Mouse (Mus musculus) midbrain, embryonic 11.5 days (tissue): ENCODE data around the gene AI464131. TPM values are rescaled to one million over a fixed set of nuclear protein-coding genes. Genes with fewer than 3 reads are reported as not detected.
"Not testable (repeated sequence)": the region's sequence is repeated elsewhere in the genome, so short reads cannot be mapped to it uniquely, and the experiment has no call there.

ENCODE experiments used
- ATAC-seq: fragments of 200-750 bp; cut with Nextera tagmentation; 2 replicates; pipeline ENCODE4 v1.8.0; 2017; ENCODE audit warnings: moderate TSS enrichment, moderate library complexity; ENCODE audit not compliant: low FRiP score
- DNase-seq: peaks from one replicate; pipeline ENCODE4 v3.0.0; 2015; ENCODE audit warnings: low spot score; ENCODE audit errors: missing footprints
- H3K27ac ChIP-seq: fragments of 300-500 bp; sonication (generic); 2 replicates; pipeline ENCODE4 v1.5.1; 2014; ENCODE audit warnings: low read depth, low read length
- H3K27me3 ChIP-seq: fragments of 300-500 bp; sonication (generic); 2 replicates; pipeline ENCODE4 v1.6.1; 2014; ENCODE audit warnings: mild to moderate bottlenecking, low read length, moderate library complexity, mixed read lengths; ENCODE audit not compliant: control insufficient read depth, insufficient read depth
- H3K36me3 ChIP-seq: fragments of 300-500 bp; sonication (generic); 2 replicates; pipeline ENCODE4 v1.6.1; 2014; ENCODE audit warnings: mild to moderate bottlenecking, low read length, moderate library complexity, mixed read lengths; ENCODE audit not compliant: control insufficient read depth, insufficient read depth
- H3K4me1 ChIP-seq: fragments of 300-500 bp; sonication (generic); 2 replicates; pipeline ENCODE4 v1.6.1; 2014; ENCODE audit warnings: low read length; ENCODE audit not compliant: control insufficient read depth, insufficient read depth
- H3K4me2 ChIP-seq: fragments of 300-500 bp; sonication (generic); 2 replicates; pipeline ENCODE4 v1.6.1; 2014; ENCODE audit warnings: mild to moderate bottlenecking, moderate library complexity
- H3K4me3 ChIP-seq: fragments of 300-500 bp; sonication (generic); 2 replicates; pipeline ENCODE4 v1.5.1; 2014; ENCODE audit warnings: low read depth, low read length
- H3K9ac ChIP-seq: fragments of 300-500 bp; sonication (generic); 2 replicates; pipeline ENCODE4 v1.6.1; 2014; ENCODE audit warnings: low read length
- H3K9me3 ChIP-seq: fragments of 300-500 bp; sonication (generic); 2 replicates; pipeline ENCODE4 v1.6.1; 2016; ENCODE audit warnings: low read length; ENCODE audit not compliant: control insufficient read depth
- whole genome bisulfite sequencing: fragments of 180-500 bp; shearing (Covaris S2); extraction: QIAGEN DNeasy Blood & Tissue Kit; methylation state at CpG from one replicate; pipeline ENCODE4 v1.1.7; 2014; 5-methylcytosine and 5-hydroxymethylcytosine counted together
- polyA plus RNA-seq: library from polyadenylated mRNA; unstranded; fragments of >200 nt; fragmentation: Nextera tagmentation; extraction: Ambion mirVana; gene quantifications from 2 replicates; pipeline ENCODE4 v1.2.1, GENCODE M21; 2014

Gene AI464131
- polyA plus RNA-seq, 1 experiment from 2014 or later: 6.9 TPM

- Histone ChIP-seq H3K27me3 (no peaks in the 10 kb centered on the region), H3K4me1 (peaks cover 17% of the 10 kb centered on the region), H3K4me3 (no peak overlapping the region), H3K36me3 (no peaks in the 10 kb centered on the region), H3K27ac (peak overlapping the region; percentile 37), H3K4me2 (no peak overlapping the region), H3K9ac (no peak overlapping the region), H3K9me3 (no peaks in the 10 kb centered on the region)
- WGBS: 63% methylated on average over 7 of the region's 7 CpGs
- ATAC-seq: no peak
- no peak for DNase-seq
Observed at GRCm38 (mm10) chr4:41470051-41470683, 32.7 kb downstream of the AI464131 start.

GRCm38 (mm10) chr4:41469199-41469598, 33.7 kb downstream of the AI464131 start:
- DNase-seq: peak; percentile 79

GRCm38 (mm10) chr4:41468396-41469080, 34.3 kb downstream of the AI464131 start:
- no peaks in the 10 kb centered on the region for H3K27me3 ChIP-seq
- H3K9me3 ChIP-seq: no peaks in the 10 kb centered on the region
- H3K4me1 ChIP-seq: peaks cover 22% of the 10 kb centered on the region
- DNase-seq: peak; percentile 95
- no peak overlapping the region for H3K27ac ChIP-seq
- no peak for ATAC-seq
- no peak overlapping the region for H3K4me2 ChIP-seq
- no peak overlapping the region for H3K9ac ChIP-seq
- H3K4me3 ChIP-seq: no peak overlapping the region
- no peaks in the 10 kb centered on the region for H3K36me3 ChIP-seq
- 64% methylated on average over 17 of the region's 17 CpGs for WGBS

More at GRCm38 (mm10) chr4:41469199-41469598, 33.7 kb downstream of the AI464131 start:
- Histone ChIP-seq H3K4me2 (no peak overlapping the region), H3K36me3 (no peaks in the 10 kb centered on the region), H3K4me3 (no peak overlapping the region), H3K27ac (no peak overlapping the region), H3K27me3 (no peaks in the 10 kb centered on the region), H3K4me1 (peaks cover 17% of the 10 kb centered on the region), H3K9me3 (no peaks in the 10 kb centered on the region), H3K9ac (no peak overlapping the region)
- ATAC-seq: no peak
- 82% methylated on average over 10 of the region's 10 CpGs for WGBS

- ATAC-seq (no peak; the same call in 1 of the 2 replicates), DNase-seq (no peak)
- peak overlapping the region; percentile 77 for H3K9ac ChIP-seq
- no peaks in the 10 kb centered on the region for H3K9me3 ChIP-seq
- H3K36me3 ChIP-seq: peaks cover 7% of the 10 kb centered on the region; the same call in 1 of the 2 replicates
- peak overlapping the region; percentile 73 for H3K4me3 ChIP-seq
- no peaks in the 10 kb centered on the region for H3K27me3 ChIP-seq
- H3K4me1 ChIP-seq: peaks cover 10% of the 10 kb centered on the region
- H3K27ac ChIP-seq: no peak overlapping the region
- peak overlapping the region; percentile 52 for H3K4me2 ChIP-seq
- 4% methylated on average over 17 of the region's 17 CpGs for WGBS
Observed at GRCm38 (mm10) chr4:41465287-41465665, 37.6 kb downstream of the AI464131 start.

- ATAC-seq (peak; percentile 99), DNase-seq (peak; percentile 99)
- Histone ChIP-seq H3K4me3 (peak within 1 kb of the TSS; percentile 73), H3K36me3 (peaks cover 7% of the 10 kb centered on the region; the same call in 1 of the 2 replicates), H3K9me3 (no peaks in the 10 kb centered on the region), H3K4me2 (peak within 1 kb of the TSS; percentile 77), H3K27ac (peak within 1 kb of the TSS; percentile 53; the same call in 1 of the 2 replicates), H3K4me1 (peaks cover 8% of the 10 kb centered on the region; the same call in 1 of the 2 replicates), H3K27me3 (no peaks in the 10 kb centered on the region), H3K9ac (peak within 1 kb of the TSS; percentile 77)
- WGBS: under 1% methylated on average over 66 of the region's 70 CpGs
Observed at GRCm38 (mm10) chr4:41464345-41465286, 38.3 kb downstream of the AI464131 start, which contains the start of the genes Kif24 and Nudt2. Kif24 (minus strand) TSS chr4:41464887. Nudt2 (plus strand) TSS chr4:41465151.

GRCm38 (mm10) chr4:41463051-41463738, 39.7 kb downstream of the AI464131 start:
- not testable (repeated sequence) for H3K27ac ChIP-seq, H3K4me1 ChIP-seq, ATAC-seq, DNase-seq, H3K9me3 ChIP-seq, H3K36me3 ChIP-seq, H3K9ac ChIP-seq, H3K27me3 ChIP-seq
- peak overlapping the region; percentile 73; the same call in 1 of the 2 replicates for H3K4me3 ChIP-seq
- WGBS: 86% methylated on average over 3 of the region's 3 CpGs
- H3K4me2 ChIP-seq: peak overlapping the region; percentile 77

GRCm38 (mm10) chr4:41460690-41461089, 42.2 kb downstream of the AI464131 start:
- ATAC-seq (no peak), DNase-seq (no peak)
- peaks cover 8% of the 10 kb centered on the region; the same call in 1 of the 2 replicates for H3K4me1 ChIP-seq
- no peaks in the 10 kb centered on the region for H3K9me3 ChIP-seq
- H3K27me3 ChIP-seq: no peaks in the 10 kb centered on the region
- no peak overlapping the region for H3K4me2 ChIP-seq
- H3K36me3 ChIP-seq: peaks cover 7% of the 10 kb centered on the region; the same call in 1 of the 2 replicates
- no peak overlapping the region for H3K9ac ChIP-seq
- H3K4me3 ChIP-seq: no peak overlapping the region
- 98% methylated on average over 1 of the region's 1 CpGs for WGBS
- H3K27ac ChIP-seq: no peak overlapping the region

GRCm38 (mm10) chr4:41447595-41447994, 55.3 kb downstream of the AI464131 start:
- Histone ChIP-seq H3K27me3 (no peaks in the 10 kb centered on the region), H3K9me3 (no peaks in the 10 kb centered on the region), H3K9ac (no peak overlapping the region), H3K4me3 (no peak overlapping the region), H3K36me3 (no peaks in the 10 kb centered on the region; the same call in 1 of the 2 replicates), H3K27ac (no peak overlapping the region), H3K4me2 (no peak overlapping the region), H3K4me1 (no peaks in the 10 kb centered on the region)
- DNase-seq (no peak), ATAC-seq (no peak)
- WGBS: 94% methylated on average over 3 of the region's 3 CpGs
